Mouse (Mus musculus) cerebellum, postnatal 25 days (tissue): Measurements from ENCODE around the gene Zscan21.
"Not testable (repeated sequence)": the region's sequence is repeated elsewhere in the genome, so short reads cannot be mapped to it uniquely, and the experiment has no call there.

Experiments
- DNase-seq, 2 experiments: peaks; one replicate each; pipeline ENCODE4 v3.0.0; 2021; ENCODE audit warnings: mixed read lengths in 2 of 2

Gene Zscan21

DNA sequence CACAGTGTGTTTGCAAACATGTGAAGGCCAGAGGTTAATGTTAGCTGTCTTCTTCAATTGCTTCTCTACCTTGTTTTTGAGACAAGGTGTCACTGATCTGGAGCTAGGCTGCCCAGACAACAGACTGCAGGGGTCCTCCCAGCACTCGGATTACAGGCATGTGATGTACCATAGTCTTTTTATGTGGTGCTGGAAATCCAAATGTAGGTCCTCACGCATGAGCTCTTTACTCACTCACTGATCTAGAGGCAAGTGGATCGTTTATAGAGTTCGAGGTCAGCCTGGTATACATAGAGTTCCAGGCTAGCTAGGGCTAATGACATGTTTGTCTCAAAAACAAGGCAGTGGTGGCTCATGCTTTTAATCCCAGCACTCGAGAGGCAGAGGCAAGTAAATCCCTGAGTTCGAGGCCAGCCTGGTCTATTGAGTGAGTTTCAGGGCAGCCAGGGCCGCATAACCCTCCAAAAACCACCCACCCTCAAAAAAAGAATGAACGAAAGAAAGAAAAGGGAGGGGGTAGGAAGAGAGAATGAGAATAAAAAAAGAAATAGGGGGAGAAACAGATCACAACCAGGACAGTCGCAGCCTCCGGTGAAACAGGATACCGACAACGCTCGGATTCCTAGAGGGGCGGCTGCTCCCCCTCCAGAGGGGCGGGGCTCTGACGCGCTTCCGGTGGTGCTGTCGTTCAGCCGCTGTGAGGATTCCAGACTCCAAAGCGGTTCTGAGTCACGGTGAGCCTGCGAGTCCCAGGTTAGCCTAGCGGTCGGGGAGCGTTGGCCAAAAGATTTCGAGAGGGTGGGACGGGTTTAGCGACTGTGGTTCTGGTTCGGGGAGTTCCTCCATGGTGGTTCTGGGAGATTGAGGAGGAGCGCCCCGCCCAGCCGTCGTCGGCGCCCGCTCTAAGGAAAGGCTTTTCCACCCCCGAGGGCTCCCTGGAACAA, at the start of gene Zscan21:
Gene Zscan21 (plus strand): TSS at position 649 of the 944 bp plus-strand sequence.
- peak; percentile 92 to 93 for DNase-seq

DNA sequence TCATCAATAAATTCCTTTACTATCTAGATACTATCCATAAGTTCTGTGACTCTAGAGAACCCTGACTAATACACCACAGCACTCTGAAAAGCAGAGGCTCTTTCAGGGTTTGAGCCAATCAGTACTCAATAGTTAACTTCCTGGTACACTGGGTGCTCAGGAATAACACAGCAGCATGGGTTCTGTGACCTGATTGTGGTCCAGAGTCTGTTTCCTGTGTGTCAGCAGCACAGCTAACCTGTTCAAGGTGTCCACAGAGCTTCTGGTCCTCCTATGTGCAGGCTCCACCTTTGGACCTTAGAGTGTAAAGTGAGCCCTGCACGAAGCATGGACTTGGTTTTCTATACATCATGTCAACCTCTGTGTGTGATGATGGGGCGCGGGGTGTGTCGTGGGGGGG, 42.9 kb upstream of the Zscan21 start:
- no peak for DNase-seq

DNA sequence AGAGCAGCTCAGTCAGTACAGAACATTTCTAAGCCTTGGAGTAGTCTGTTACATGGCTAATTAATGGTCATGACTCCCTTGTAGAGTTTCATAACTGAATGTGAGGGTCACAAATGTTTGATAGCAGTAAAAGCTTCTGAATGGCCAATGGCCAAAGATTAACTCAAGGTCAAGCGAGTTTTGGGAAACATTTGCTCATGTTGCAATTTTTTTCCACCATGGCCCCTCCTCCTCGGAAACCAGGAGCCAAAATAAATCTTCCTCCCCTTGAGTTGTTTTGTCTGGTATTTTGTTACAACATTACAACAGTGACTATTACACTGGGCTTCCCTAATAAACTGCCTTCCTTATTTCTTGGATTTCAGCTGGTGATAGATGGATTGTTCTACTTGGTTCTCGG, 41.0 kb upstream of the Zscan21 start:
- no peak for DNase-seq

DNA sequence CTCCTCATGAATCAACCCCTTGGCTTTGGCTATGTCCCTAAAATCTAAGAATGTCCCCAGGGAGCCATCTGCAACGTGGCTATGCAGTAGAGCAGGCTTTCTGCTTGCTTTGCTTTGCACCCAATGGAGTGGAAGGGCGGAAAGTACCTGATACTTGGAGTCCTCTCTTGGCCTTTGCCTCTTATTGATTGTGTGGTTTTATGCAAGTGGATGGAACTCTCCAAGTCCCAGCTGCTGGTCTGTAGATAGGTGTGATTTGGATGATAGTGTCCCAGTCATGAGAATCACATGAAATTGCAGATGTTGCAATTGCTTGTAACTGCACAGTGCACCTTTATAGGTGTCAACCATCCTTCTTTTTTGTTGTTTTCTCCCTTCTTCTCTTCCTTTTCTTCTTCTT, 40.6 kb upstream of the Zscan21 start:
- no peak for DNase-seq

DNA sequence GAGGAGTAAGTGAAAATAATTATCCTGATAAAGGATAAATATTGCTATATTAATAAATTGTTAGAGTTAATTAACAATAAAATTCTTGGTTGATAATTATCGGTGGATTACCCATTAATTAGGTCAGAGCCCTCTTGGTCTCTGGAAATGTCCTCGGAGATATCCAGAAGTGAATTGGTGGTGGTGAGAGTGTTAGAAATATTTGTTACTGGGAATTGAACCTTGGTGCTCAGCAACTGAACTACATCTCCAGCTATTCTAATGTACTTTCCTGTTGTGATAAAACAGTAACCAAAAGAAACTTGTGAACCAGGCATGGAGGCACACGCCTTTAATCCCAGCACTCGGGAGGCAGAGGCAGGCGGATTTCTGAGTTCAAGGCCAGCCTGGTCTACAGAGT, 36.2 kb upstream of the Zscan21 start:
- DNase-seq = no peak

DNA sequence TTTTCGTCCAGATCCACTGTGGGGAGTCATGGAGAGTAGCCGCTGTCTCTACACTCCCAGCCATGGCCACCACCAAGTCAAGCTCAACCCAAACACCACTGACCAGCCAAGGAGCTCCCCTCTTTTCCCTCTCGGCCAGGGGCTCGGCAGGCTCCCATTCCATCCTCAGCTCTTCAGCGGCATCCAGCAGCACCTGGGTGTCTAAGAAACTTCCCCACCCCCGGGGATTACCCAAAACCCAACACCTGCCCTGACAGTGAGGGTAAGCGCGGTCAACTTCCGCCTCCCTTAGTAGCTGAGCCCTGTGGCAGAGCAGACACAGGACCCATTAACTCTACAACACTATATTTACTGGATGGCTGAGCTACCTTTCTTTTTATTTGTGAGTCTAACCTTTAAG, 35.3 kb upstream of the Zscan21 start:
- DNase-seq = no peak

DNA sequence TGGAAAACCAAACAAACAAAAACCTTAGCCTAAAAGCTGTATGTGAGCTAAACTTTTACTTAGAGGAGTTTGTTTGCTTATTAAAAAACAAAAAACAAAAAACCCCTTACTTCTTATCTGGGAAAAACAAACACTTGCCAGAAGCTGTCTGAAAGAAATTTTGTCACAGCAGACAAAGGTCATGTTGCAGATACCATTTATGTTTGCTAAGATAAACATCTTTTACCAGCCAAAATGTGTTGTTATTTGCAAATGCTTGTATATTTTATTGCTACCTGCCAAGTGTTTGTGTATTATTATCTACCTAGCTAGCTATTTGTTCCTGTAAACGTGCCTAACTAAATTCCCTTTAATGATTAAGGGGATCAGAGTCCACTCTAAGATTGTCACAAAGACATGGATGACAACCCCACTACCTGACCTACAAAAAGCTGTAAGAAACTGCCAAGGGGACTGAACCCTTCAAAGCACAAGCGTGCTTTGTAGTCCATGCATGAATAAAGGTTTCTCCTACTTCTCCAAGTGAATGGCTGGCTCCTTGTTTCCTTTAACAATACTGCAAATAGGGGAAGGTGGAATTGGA, 33.3 kb upstream of the Zscan21 start:
- DNase-seq = no peak

DNA sequence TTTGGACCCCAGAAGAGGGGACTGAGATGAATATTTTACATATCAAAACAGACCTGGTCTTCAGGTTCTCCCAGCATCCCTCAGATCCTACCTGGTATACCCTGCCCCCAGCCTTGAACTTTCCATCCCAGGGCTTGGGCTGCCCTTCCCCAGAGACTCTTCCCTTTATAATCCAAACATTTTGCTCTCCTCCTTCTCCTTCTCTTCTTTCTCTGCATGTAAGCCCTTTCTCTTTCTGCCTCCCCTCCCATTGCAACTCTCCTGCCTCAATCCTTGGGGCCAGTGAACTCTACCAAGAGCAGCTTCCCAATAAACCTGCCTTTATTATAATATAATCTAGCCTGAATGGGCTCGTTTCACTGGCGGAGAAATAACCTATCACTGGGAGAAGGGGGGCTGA, 32.8 kb upstream of the Zscan21 start:
- no peak for DNase-seq

DNA sequence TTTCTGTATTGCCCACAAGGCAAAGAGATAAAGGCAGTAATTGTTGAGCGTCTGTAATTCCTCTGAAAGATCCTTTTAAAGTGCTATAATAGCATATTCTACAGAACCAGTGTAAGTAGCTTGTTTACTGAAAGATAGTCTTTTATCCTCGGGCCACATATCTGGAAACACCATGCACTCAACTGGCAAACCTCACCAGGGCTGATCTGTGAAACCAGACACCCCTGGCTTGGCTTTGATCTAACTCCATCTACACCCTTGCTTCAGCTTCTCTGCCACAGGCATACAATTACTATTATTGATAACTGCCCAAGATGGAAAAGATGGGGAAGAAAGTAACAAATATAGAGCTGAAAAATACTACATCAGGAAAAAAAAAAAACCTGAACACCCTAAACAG, 32.2 kb upstream of the Zscan21 start:
- DNase-seq = peak in 1 of 2 experiments; percentile 8

DNA sequence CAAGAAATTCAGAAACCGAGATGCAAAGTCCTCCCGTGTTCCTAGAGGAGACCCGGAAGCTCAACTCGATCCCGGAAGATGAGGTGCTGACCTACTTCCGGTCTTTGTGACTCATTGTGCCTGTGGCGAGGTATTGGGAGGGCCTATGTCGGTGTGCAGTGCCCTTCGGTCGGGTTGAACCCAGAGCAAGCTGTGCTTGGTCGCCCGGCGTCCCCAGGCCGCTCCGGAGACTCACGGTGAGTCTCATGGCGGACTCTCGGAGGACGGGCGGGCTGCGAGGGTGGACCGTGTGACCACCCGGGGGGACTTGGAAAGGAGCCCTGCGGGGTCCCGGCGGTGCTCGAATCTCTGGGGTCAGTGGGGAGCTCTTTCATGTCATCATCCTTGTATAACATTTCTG, 31.7 kb upstream of the Zscan21 start, which contains the start of gene Zkscan1:
Gene Zkscan1 (plus strand): TSS at position 89 of the 400 bp plus-strand sequence.
- peak; percentile 78 to 84 for DNase-seq

DNA sequence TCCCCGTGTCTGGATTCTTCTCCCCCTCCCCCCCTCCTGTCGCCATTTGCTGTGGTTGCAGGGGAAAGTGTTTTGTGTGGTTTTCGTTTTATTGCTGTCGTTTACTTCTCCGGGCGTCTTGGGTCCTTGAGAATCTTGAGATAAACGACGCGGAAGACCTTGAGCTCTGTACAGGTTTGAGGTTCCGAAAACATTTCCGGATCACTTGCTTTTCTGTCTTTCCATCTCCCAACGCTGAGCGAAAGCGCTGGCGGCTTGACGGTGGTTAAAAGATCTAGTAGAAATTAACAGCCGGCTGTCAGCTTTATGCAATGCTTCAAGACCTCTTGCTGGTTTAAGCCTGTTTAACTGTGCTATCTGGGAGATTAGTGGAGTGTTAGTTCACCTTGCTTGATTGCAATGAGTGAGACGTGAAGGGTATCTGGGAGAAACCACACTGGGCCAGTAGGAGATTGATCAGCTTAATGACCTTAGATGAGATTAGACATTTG, 31.2 kb upstream of the Zscan21 start:
- DNase-seq = peak; percentile 23 to 25

DNA sequence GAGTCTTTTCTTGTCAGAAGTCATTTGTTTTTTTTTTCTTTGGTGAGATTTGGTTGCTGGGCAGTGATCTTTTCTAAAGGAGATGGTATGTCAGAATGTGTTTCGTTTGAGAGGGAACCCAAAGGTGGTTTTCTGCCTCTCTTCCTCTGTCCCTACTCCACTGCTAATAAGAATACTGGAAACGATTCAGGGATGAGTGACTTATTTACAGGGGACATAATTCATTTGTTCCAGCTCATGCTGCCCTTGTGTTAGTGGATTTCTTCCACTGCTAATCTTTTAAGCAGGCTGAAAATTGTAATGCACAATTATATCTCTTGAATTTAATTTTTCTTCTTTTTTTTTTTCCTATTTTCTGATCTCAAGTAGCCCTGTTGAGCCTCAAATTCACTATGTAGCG, 29.9 kb upstream of the Zscan21 start:
- no peak for DNase-seq

DNA sequence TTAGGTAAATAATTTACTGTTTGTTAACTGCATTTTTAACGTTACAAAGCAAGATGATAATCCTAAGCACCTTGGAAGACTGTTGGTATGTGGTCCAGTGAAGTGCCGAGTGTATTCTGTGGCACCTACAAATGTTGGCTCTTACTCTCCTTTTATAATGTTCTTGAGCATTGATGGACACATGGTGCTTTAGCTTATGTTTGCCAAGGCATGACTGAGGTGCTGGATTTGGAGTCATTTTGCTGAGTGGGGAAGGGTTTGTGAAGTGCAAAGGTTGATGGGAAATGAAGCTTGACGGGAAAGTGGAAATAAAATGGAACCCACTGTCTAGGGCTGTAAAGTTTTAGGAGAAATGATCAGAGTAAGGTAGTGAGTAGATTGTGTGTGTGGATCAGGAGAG, 28.3 kb upstream of the Zscan21 start:
- DNase-seq = no peak

DNA sequence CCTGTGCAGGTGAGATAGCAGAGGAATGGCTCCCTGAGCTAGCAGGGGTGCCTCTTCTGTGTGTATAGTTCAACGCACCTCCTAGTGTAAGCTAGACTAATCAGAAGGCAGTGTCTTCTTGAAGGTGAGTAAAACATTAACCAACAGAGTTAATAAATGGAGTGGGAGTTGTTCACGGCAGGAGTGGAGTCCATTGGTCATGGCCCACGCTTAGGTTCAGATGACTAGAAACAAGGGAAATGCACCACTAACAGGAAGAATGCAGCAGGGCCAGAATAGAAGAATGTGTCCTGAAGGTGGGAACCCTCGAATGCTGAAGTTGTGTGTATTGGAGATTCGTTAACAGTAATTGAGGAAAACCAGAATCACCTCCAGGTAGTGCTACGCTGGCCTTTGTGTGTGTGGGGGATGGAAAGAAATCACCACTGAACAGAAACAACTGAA, 27.6 kb upstream of the Zscan21 start:
- DNase-seq = no peak

DNA sequence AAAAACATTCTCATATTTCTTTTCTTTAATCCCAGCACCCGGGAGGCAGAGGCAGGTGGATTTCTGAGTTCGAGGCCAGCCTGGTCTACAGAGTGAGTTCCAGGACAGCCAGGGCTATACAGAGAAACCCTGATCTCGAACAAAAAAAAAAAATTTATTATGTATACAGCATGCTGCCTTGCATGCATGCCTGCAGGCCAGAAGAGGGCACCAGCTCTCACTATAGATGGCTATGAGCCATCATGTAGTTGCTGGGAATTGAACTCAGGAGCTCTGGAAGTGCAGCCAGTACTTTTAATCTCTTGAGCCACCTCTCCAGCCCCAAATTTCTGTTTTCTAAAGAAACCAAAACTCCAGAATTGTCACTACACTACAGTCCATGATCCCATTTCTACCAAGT, 26.4 kb upstream of the Zscan21 start:
- DNase-seq = peak in 1 of 2 experiments; percentile 28

DNA sequence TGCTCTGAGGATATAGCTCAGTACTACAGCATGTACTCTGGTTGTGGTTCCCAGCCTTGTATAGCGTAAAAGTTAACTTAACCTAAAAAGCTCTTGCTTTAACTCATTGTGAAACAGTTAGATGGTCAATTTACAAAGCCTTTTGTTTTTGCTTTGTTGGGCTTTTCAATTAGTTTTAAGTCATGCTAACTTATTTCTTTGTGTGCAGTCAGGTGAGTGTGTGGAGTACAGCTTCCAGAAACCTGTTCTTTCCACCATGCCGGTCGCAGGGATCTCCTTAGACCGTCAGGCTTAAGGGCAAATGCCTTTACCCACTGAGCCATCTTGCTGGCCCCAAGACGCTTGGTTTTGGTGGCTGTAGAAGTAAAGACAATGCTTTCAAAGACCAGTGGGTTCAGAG, 26.0 kb upstream of the Zscan21 start:
- DNase-seq = no peak

DNA sequence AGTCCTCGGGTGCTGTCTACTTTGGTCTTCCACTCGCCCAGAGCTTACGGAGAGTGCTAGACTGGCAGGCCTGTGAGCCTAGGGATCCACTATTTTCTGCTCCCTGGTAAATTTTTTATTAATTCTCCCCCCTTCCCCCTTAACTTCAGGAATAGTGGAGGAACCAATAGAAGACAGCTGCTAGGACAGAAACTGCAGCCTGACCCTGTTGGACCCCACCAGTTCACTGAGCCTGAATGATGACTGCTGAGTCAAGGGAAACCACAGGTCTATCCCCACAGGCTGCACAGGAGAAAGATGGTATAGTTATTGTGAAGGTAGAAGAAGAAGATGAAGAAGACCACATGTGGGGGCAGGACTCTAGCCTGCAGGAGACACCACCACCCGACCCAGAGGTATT, 23.9 kb upstream of the Zscan21 start:
- DNase-seq = no peak

DNA sequence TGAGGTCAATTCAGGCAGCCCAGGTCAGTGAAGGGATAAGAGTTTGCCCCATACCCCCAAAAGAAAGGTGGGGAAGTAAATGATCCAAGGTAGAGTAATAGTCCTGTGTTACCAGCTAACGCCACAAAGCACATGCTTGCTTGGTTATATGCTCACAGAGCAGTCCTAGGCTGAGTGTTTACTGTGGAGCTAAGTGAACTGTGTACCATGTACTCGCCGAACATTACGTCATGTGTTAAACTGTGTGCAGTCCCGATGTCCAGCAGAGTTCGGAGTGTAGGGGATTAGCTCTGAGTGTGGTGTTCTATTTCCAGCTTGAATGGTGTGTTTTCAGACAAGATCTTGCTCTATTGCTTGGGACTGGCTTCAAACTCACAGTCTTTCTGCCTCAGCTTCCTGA, 22.2 kb upstream of the Zscan21 start:
- DNase-seq = no peak

DNA sequence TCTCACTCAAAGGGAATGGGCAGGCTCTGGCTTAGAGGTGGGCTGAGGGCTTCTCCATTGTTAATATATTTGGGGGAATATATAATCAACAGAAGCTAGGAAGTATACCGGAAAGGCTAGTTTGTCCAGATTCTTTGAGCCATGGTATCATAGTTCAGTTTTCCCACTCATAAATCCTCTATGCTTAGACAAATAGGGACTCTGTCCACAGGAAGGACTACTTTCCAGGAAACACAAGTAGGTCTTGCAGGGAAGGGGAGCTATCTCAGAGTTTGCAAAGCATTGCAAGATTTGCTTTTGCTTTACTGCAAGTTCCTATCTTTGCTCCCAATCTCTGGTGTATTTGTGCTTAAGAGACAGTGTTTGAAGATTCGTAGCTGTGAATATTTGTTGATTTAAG, 11.7 kb upstream of the Zscan21 start:
- DNase-seq = no peak

DNA sequence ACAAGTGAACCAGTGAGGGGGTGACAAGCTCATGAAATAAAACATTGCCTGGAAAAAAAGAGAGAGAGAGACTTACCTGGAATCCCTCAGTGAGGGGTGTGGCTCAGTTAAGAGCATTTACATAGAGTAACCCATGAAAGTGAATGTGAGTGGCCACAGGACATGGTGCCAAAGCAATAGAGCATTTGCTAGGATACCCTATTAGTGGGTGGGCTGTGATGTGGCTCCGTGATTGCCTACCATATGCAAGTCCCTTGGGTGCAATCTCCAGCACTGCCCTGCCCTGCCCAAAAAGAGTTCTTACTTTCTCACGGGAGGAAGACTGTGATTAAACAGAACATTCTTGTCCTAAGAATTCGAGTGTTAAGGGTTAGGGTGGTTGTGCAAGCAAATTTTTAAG, 9.6 kb upstream of the Zscan21 start:
- no peak for DNase-seq

DNA sequence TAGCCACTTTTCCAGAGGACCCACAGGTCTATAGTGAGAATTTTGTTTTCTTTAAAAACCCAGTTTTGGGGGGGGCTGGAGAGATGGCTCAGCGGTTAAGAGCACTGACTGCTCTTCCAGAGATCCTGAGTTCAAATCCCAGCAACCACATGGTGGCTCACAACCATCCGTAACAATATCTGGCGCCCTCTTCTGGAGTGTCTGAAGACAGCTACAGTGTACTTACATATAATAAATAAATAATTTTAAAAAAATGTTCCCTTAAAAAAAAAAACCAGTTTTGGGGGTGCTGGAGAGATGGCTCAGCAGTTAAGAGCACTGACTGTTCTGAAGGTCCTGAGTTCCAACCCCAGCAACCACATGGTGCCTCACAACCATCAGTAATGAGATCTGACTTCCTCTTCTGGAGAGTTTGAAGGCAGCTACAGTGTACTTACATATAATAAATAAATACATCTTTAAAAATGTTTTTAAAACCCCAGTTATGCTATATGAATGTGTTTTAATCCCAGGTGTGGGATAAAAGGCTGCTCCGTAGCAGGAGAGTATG, 6.8 kb upstream of the Zscan21 start:
- not testable (repeated sequence) for DNase-seq

DNA sequence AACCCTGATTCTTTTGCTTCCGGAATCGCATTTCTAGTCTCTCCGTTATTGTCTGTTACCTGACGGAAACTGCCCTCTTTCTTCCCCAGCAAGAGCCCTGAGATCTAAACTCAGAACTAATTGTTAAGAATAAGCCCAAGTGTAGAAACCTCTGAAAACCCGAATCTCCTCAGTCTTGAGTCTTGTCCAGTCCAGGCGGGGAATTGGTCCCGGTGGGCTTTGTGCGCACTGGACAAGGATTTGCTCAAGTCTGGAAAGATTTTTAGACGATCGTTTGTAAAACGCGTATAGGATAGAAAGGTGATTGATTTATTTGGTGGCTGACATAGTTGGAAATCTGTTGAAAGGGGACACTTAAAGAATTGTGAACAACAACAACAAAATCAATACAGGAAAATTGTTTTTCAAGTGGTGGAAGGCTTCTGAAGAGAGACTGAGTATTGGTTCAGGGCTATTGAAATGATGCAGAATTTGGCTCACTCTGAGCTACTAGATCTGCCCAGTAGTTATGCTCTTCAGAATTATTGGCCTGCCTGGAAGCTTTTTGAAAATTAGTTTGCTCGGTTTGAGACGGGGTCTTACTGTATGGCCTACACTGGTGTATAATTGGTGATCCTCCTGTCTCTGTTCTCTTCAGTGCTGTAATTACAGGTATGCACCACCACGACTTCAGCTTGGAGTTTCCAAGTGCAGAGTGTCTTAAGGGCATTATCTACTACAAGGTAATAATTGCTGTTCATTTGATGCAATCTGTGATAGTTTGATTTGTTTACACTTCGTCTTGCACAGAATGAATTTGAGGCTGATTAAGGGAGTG, 704 bp downstream of the Zscan21 start:
- no peak for DNase-seq

DNA sequence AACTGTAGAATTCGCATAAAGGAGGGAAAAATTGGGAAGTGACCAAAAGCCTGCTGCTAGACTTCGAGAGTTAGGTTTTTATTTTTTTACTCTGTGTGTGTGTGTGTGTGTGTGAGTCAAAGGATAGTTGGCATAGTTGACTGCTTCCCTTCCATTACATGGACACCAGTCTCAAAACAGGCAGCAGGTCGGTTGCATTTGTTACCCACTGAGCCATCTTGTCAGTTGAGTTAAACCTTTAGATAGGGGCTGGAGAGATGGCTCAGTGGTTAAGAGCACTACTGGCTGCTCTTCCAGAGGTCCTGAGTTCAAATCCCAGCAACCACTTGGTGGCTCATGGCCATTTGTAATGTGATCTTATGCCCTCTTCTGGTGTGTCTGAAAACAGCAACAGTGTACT, 1.3 kb downstream of the Zscan21 start:
- DNase-seq = no peak
